Mouse (Mus musculus): ENCODE measurements around the gene Thyn1.
A peak's percentile ranks its signal among the peaks of the same experiment; 100 is the strongest.

Gene Thyn1

GRCm38 (mm10) chr9:27029828-27030762 is 30.6 kb downstream of the Thyn1 start, which contains the start of the genes Vps26b and Ncapd3:
Gene Vps26b, minus strand, starts transcription at chr9:27030065.
Gene Ncapd3, plus strand, starts transcription at chr9:27030175.
- DNase-seq (ENCODE audit: low spot score in 2 of 2): peak; percentile 91 to 98

DNA sequence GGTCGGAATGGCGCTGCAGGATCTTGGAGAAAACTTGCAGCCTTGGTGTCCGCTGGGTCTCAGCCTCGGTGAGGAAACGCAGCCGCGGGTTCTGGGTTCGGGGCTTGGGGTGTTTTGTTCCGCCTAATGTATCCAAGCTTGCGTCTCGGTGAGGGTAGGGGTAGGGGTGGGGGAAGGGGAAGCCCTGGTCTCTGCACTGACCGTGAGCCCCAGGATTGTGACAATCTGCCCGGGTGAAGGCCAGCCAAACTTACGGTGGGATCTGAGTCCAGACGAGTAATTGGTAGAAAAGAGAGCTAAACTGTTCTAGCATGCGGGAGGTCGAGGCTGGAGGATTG is 31.2 kb downstream of the Thyn1 start:
- DNase-seq (ENCODE audit: low spot score in 2 of 2): no peak

DNA sequence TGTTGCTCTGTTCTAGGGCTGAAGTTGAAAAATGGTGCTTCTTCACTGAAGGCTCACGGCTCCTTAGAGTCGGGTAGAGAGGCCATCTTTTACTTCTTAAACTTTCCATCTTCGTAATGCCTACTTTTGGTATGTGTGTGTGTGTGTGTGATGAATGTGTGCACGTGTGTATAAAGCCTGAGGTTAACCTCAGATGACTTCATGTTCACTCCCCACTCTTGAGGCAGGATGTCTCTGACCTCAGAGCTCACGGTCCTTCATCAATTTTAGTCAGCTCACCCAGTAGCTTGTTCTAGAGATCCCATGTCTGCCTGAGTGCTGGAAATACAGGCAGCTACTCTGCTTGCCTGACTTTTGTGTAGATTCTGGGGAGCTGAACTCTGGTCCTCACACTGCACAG is 44.4 kb downstream of the Thyn1 start:
- DNase-seq (ENCODE audit: low spot score in 2 of 2): no peak

DNA sequence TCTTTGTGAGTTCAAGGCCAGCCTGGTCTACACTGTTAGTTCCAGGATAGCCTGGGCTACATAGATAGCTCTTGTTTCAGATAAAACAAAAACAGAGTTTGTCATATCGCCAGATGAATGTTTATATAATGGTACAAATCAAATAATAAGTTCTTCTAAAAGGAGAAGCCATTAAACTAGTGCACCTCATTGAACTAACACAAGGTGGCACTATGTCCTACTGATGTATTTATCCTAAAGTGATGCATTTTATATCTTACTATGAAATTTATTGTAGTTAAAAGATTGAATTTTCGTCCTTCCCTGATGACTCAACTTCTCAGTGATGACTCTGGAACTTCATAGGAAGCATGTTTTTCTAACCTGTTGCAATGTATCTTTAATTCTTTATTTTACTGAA is 50.0 kb downstream of the Thyn1 start:
- DNase-seq (ENCODE audit: low spot score in 2 of 2): no peak
